Mouse (Mus musculus) adrenal gland, adult 18-20 months (tissue): ENCODE data around the gene Crygs. TPM values are rescaled to one million over a fixed set of nuclear protein-coding genes. Genes with fewer than 3 reads are reported as not detected.

Experiments
- DNase-seq, 2 experiments: peaks; one replicate each; pipeline ENCODE4 v3.0.0; 2021 to 2022; ENCODE audit warnings: low spot score in 2 of 2
- long read RNA-seq, 2 experiments: library from polyadenylated mRNA; stranded (forward); transcript quantifications; one replicate each; pipeline ENCODE4 v2.0.0; 2021
- total RNA-seq, 2 experiments: library from RNA; stranded (reverse); gene quantifications; 1 replicate in 1 of 2; 2 replicates in 1 of 2; pipeline ENCODE4 v1.2.3; 2021

Gene Crygs
- total RNA-seq = not detected
- long read RNA-seq, experiment 1 = 0 reads
- long read RNA-seq, experiment 2 = 0 reads

- no peak for DNase-seq
These were observed at the start of gene Crygs for GRCm38 (mm10) chr16:22811477-22811876. Crygs (minus strand) TSS chr16:22811577.

GRCm38 (mm10) chr16:22857431-22858113 is 46.2 kb upstream of the Crygs start, which contains the start of the genes Tbccd1 and Dnajb11:
Tbccd1 (minus strand) TSS chr16:22857669.
Dnajb11 (plus strand) TSS chr16:22857845.
- peak; percentile 97 to 98 for DNase-seq

- no peak for DNase-seq
These were observed 45.4 kb upstream of the Crygs start for GRCm38 (mm10) chr16:22856773-22857172.

- no peak for DNase-seq
These were observed 41.3 kb upstream of the Crygs start for GRCm38 (mm10) chr16:22852709-22853108.

- no peak for DNase-seq
These were observed 37.0 kb upstream of the Crygs start for GRCm38 (mm10) chr16:22848331-22848730.

- no peak for DNase-seq
These were observed 36.3 kb upstream of the Crygs start for GRCm38 (mm10) chr16:22847686-22848085.

- DNase-seq = no peak
These were observed 34.1 kb upstream of the Crygs start for GRCm38 (mm10) chr16:22845481-22845880.

GRCm38 (mm10) chr16:22844834-22845233 is 33.5 kb upstream of the Crygs start:
- DNase-seq = no peak

GRCm38 (mm10) chr16:22844061-22844801 is 32.9 kb upstream of the Crygs start:
- peak; percentile 69 to 71 for DNase-seq

GRCm38 (mm10) chr16:22842871-22843270 is 31.5 kb upstream of the Crygs start:
- no peak for DNase-seq

GRCm38 (mm10) chr16:22839146-22839857 is 27.9 kb upstream of the Crygs start:
- DNase-seq = no peak

GRCm38 (mm10) chr16:22832932-22833525 is 21.7 kb upstream of the Crygs start:
- DNase-seq = no peak

- DNase-seq = no peak
These were observed 9.4 kb upstream of the Crygs start for GRCm38 (mm10) chr16:22820731-22821130.

- DNase-seq = peak; percentile 33 to 52
These were observed 3.8 kb downstream of the Crygs start for GRCm38 (mm10) chr16:22807468-22808070.

- no peak for DNase-seq
These were observed 8.6 kb downstream of the Crygs start for GRCm38 (mm10) chr16:22802786-22803185.

GRCm38 (mm10) chr16:22800849-22801109 is 10.6 kb downstream of the Crygs start:
- DNase-seq = no peak

GRCm38 (mm10) chr16:22800026-22800848 is 11.1 kb downstream of the Crygs start:
- no peak for DNase-seq

- no peak for DNase-seq
These were observed 12.9 kb downstream of the Crygs start for GRCm38 (mm10) chr16:22798520-22798919.

GRCm38 (mm10) chr16:22797521-22797920 is 13.9 kb downstream of the Crygs start:
- no peak for DNase-seq

- peak; percentile 10 to 35 for DNase-seq
These were observed 15.9 kb downstream of the Crygs start for GRCm38 (mm10) chr16:22795497-22795896.
